Mouse (Mus musculus) stomach, postnatal 0 days (tissue): ENCODE results near the gene Ccnd3. TPM values are rescaled to one million over a fixed set of nuclear protein-coding genes. Genes with fewer than 3 reads are reported as not detected.
A peak's percentile ranks its signal among the peaks of the same experiment; 100 is the strongest.

Source experiments
- ATAC-seq: fragments of 200-750 bp; cut with Nextera tagmentation; 2 replicates; pipeline ENCODE4 v1.8.0; 2017; ENCODE audit not compliant: low FRiP score, low TSS enrichment
- DNase-seq: peaks from one replicate; pipeline ENCODE4 v3.0.0-alpha.2; 2016; ENCODE audit warnings: low spot score
- H3K27ac ChIP-seq: fragments of 300-500 bp; sonication (generic); replicated peaks from 2 replicates; pipeline ENCODE4 v1.5.1; 2014; ENCODE audit warnings: mild to moderate bottlenecking, control low read depth
- H3K27me3 ChIP-seq: fragments of 300-500 bp; sonication (generic); 2 replicates; pipeline ENCODE4 v1.6.1; 2014; ENCODE audit warnings: low read length; ENCODE audit not compliant: control insufficient read depth, insufficient read depth
- H3K36me3 ChIP-seq: fragments of 300-500 bp; sonication (generic); 2 replicates; pipeline ENCODE4 v1.6.1; 2014; ENCODE audit warnings: low read length, mixed read lengths; ENCODE audit not compliant: control insufficient read depth, insufficient read depth
- H3K4me1 ChIP-seq: fragments of 300-500 bp; sonication (generic); replicated peaks from 2 replicates; pipeline ENCODE4 v1.6.1; 2014; ENCODE audit warnings: antibody characterized with exemption; ENCODE audit not compliant: control insufficient read depth, insufficient read depth
- H3K4me2 ChIP-seq: fragments of 300-500 bp; sonication (generic); replicated peaks from 2 replicates; pipeline ENCODE4 v1.6.1; 2014; ENCODE audit warnings: low read depth, mild to moderate bottlenecking, control low read depth, moderate library complexity
- H3K4me3 ChIP-seq: fragments of 300-500 bp; sonication (generic); 2 replicates; pipeline ENCODE4 v1.5.1; 2014; ENCODE audit warnings: low read depth, low read length, control low read depth
- H3K9ac ChIP-seq: fragments of 300-500 bp; sonication (generic); 2 replicates; pipeline ENCODE4 v1.6.1; 2014; ENCODE audit warnings: mild to moderate bottlenecking, low read length, control low read depth, mixed read lengths
- H3K9me3 ChIP-seq: fragments of 300-500 bp; sonication (generic); 2 replicates; pipeline ENCODE4 v1.6.1; 2016; ENCODE audit warnings: low read length; ENCODE audit not compliant: control insufficient read depth
- CTCF ChIP-seq: IDR thresholded peaks from 2 replicates; pipeline ENCODE4 v1.5.1; 2016; ENCODE audit warnings: antibody characterized with exemption, low read depth, mild to moderate bottlenecking, moderate library complexity
- EP300 ChIP-seq: optimal IDR thresholded peaks from 2 replicates; pipeline ENCODE3; 2016; ENCODE audit warnings: antibody characterized with exemption
- WGBS: fragments of 180-500 bp; shearing (Covaris S2); extraction: QIAGEN DNeasy Blood & Tissue Kit; methylation state at CpG from one replicate; pipeline ENCODE4 v1.1.7; 2014; 5-methylcytosine and 5-hydroxymethylcytosine counted together
- polyA plus RNA-seq: library from polyadenylated mRNA; unstranded; fragments of >200 nt; fragmentation: Nextera tagmentation; extraction: Ambion mirVana; gene quantifications from 2 replicates; pipeline ENCODE4 v1.2.1, GENCODE M21; 2015

Gene Ccnd3
- polyA plus RNA-seq, 1 experiment from 2014 or later = 219 TPM

DNA sequence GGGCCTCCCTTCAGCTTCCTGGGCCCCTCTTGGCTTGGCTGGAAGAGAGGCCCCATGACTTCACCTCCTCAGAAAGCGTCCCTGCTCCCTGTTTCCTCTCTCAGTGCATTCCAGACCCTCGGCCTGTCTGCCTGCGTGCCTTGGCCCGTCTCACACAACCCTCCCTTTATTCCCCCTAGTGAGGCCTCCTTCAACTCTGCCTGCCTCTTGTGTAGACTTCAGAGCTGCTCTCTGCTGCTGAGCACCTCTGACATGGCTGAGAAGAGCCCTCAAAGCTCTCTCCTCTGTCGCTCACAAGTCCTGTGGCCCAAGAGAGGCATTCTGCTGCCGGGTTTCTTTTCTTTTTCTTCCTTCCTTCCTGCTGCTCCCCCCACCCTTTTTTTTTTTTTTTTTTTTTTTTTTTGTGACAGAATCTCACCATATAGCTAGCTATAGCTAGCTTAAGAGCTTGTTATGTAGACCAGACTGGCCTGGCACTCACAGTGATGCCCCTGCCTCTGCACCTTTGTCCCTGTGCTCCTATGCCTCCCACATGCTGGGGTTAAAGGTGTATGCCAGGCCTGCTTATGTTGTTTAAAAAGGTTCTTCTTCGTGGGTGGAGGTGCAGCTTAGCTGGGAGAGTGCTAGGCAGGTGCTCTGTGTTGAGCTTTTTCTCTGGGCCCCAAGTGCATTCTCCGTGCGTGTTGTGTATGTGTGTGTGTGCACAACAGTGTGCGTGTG lies 22.9 kb downstream of the Ccnd3 start:
- Histone ChIP-seq H3K9me3 (no peaks in the 10 kb centered on the region), H3K4me1 (peaks cover 17% of the 10 kb centered on the region), H3K27me3 (no peaks in the 10 kb centered on the region), H3K4me2 (peak overlapping the region; percentile 23), H3K9ac (0 out of 2 replicates have a peak overlapping the region, but pooled peaks have one; percentile 47), H3K36me3 (no peaks in the 10 kb centered on the region), H3K4me3 (no peak overlapping the region), H3K27ac (peak overlapping the region; percentile 92)
- TF ChIP-seq EP300 (no peak), CTCF (peak; percentile 14)
- 19% methylated on average over 10 of the region's 10 CpGs for WGBS
- ATAC-seq = peak; percentile 62; the same call in 1 of the 2 replicates
- peak; percentile 43 for DNase-seq

DNA sequence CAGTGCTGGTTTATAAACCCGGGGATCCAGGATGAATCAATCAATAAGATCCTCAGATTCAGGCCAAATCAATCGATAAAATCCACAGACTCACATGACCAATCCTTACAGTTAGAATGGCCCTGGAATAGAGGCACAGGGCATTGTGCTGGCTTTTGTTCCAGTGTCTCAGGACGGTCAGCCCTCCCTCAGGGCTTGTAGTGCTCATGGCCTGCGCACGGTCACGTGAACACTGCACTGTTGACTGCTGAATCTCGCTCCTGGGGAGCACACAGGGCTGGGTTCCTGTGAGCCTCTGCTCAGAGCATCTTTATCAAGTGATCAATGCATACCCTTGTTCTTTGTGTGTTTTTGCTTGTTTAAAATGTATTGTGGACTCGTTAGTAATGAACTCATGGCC lies 24.1 kb downstream of the Ccnd3 start:
- WGBS = 65% methylated on average over 8 of the region's 8 CpGs
- ATAC-seq = no peak
- H3K27ac ChIP-seq = 0 out of 2 replicates have a peak overlapping the region, but pooled peaks have one; percentile 18

DNA sequence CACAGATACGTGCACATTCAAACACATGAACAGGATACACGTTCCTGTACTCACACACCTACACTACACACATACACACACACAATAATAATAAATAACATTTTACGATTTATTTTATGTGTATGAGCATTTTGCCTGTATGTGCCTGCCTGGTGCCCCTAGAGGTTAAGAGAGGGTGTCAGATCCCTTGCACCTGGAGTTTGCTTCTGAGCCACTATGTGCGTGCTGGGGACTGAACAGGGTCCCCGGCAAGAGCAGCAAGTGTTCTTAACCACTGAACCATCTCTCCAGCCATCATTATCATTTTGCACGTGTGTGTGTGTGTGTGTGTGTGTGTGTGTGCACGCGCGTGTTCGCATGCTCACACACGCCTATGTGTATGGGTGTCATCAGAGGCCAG lies 24.7 kb downstream of the Ccnd3 start:
- no peak overlapping the region for H3K9ac ChIP-seq
- TF ChIP-seq EP300 (no peak), CTCF (0 out of 2 replicates have a peak, but pooled peaks have one; percentile 1)
- ATAC-seq (no peak), DNase-seq (no peak)
- no peaks in the 10 kb centered on the region for H3K9me3 ChIP-seq
- H3K4me3 ChIP-seq = no peak overlapping the region
- no peak overlapping the region for H3K4me2 ChIP-seq
- no peaks in the 10 kb centered on the region for H3K27me3 ChIP-seq
- peaks cover 10% of the 10 kb centered on the region for H3K4me1 ChIP-seq
- H3K36me3 ChIP-seq = no peaks in the 10 kb centered on the region
- H3K27ac ChIP-seq = no peak overlapping the region
- 80% methylated on average over 11 of the region's 11 CpGs for WGBS

More for the DNA sequence above, 24.1 kb downstream of the Ccnd3 start:
- H3K4me3 ChIP-seq = no peak overlapping the region
- no peaks in the 10 kb centered on the region for H3K9me3 ChIP-seq
- H3K9ac ChIP-seq = no peak overlapping the region
- H3K4me1 ChIP-seq = peaks cover 10% of the 10 kb centered on the region
- H3K4me2 ChIP-seq = no peak overlapping the region
- no peak for DNase-seq
- H3K27me3 ChIP-seq = no peaks in the 10 kb centered on the region
- TF ChIP-seq EP300 (no peak), CTCF (no peak)
- no peaks in the 10 kb centered on the region for H3K36me3 ChIP-seq

DNA sequence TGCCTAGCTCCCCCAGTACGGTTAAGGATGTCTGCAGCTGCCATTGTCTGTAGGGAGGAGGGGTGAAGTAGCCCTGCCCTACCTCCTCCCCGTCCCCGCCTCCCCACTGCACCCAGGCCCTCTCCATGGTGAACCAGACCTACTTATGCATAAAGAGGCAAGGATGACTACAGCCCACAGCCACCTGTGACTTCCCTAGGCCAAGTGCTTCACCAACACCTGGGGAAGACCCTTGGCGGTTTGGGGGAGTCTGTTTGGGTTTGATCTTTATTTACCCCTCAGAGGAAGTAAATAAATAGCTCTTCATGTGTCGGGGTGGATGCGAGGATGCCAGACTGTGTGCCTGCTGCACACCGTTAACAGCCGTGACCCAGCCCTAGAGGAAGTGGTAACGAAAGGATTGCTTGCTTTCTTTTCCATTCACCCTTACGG lies 26.6 kb downstream of the Ccnd3 start:
- peaks cover 10% of the 10 kb centered on the region for H3K4me1 ChIP-seq
- WGBS = 67% methylated on average over 10 of the region's 10 CpGs
- no peaks in the 10 kb centered on the region for H3K36me3 ChIP-seq
- H3K9me3 ChIP-seq = no peaks in the 10 kb centered on the region
- no peaks in the 10 kb centered on the region for H3K27me3 ChIP-seq
- H3K4me3 ChIP-seq = no peak overlapping the region
- TF ChIP-seq CTCF (no peak), EP300 (no peak)
- H3K27ac ChIP-seq = no peak overlapping the region
- ATAC-seq (no peak), DNase-seq (peak; percentile 11)
- no peak overlapping the region for H3K9ac ChIP-seq
- H3K4me2 ChIP-seq = no peak overlapping the region

DNA sequence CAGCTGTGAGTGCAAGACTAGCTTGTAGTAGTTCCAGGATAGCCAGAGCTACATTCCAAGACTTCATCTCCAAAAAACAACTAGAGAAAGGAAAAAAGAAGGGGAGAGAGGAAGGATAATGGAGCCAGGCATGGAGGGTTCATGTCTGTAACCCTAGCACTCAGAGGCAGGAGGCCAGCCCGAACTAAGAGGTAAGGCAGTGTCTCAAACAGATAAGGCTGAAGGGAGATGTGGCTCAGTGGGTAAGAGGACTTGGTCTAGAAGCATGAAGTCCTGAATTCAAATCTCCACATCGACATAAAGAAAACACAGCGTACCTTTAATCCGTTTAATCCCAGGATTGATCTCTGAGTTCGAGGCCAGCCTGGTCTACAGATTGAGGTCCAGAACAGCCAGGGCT lies 27.5 kb downstream of the Ccnd3 start:
- no peak overlapping the region for H3K4me2 ChIP-seq
- peaks cover 6% of the 10 kb centered on the region for H3K4me1 ChIP-seq
- H3K27me3 ChIP-seq = no peaks in the 10 kb centered on the region
- H3K4me3 ChIP-seq = no peak overlapping the region
- ATAC-seq (no peak), DNase-seq (no peak)
- no peak overlapping the region for H3K27ac ChIP-seq
- no peak overlapping the region for H3K9ac ChIP-seq
- H3K36me3 ChIP-seq = no peaks in the 10 kb centered on the region
- H3K9me3 ChIP-seq = no peaks in the 10 kb centered on the region
- WGBS = 87% methylated on average over 5 of the region's 5 CpGs
- TF ChIP-seq CTCF = no peak
- TF ChIP-seq EP300 = no peak

DNA sequence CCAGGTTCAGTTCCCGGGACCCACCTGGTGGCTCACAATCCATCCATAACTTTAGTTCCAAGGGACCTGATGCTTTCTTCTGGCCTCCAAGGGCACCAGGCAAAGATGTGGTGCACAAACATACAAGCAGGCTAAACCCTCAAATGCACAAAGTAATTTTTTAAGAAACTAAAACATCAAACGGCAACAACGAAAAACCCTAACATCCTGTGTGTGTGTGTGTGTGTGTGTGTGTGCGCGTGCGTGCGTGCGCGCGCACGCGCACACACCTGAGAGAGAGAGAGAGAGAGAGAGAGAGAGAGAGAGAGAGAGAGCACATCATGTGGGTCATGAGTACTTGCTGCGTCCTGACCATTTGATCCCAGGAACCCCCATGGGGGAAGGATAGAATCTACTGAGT lies 28.8 kb downstream of the Ccnd3 start:
- Histone ChIP-seq H3K27me3 (no peaks in the 10 kb centered on the region), H3K4me1 (no peaks in the 10 kb centered on the region), H3K36me3 (no peaks in the 10 kb centered on the region), H3K4me2 (no peak overlapping the region), H3K9me3 (no peaks in the 10 kb centered on the region), H3K9ac (no peak overlapping the region), H3K4me3 (no peak overlapping the region), H3K27ac (no peak overlapping the region)
- ATAC-seq (no peak), DNase-seq (no peak)
- WGBS = 98% methylated on average over 13 of the region's 13 CpGs
- TF ChIP-seq CTCF (no peak), EP300 (no peak)
